Mouse (Mus musculus) CD4-positive, CD25-positive, alpha-beta regulatory T cell, adult 2 months (primary cell): ENCODE data around the gene Herc1.

Experiments used
- DNase-seq: peaks from one replicate; pipeline ENCODE4 v3.0.0-alpha.2; 2012; ENCODE audit warnings: low read depth, low spot score

Gene Herc1

DNA sequence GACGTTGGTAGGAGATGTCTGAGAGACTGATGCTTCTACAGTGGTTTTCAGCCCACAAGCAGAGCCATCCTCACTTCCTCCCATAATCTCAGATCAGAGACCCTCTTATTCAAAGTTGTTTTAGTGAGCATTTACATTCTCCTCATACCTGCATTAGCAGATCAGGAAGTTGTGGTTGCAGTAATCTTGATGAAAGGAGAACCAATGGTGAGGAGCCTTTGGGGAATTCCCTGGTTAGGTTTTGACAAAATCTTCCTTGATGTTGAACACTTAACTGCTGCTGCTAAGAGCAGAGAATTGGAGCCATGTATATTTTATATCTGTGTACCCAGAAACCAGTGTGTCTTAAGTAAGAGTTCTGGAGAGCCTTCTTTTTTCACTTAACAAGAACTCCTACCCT, 142.1 kb downstream of the Herc1 start:
- peak; percentile 79 for DNase-seq

- no peak for DNase-seq
Observed at GRCm38 (mm10) chr9:66493992-66494391, 143.7 kb downstream of the Herc1 start.

- DNase-seq, result no peak
Observed at GRCm38 (mm10) chr9:66501248-66501647, 151.0 kb downstream of the Herc1 start.

DNA sequence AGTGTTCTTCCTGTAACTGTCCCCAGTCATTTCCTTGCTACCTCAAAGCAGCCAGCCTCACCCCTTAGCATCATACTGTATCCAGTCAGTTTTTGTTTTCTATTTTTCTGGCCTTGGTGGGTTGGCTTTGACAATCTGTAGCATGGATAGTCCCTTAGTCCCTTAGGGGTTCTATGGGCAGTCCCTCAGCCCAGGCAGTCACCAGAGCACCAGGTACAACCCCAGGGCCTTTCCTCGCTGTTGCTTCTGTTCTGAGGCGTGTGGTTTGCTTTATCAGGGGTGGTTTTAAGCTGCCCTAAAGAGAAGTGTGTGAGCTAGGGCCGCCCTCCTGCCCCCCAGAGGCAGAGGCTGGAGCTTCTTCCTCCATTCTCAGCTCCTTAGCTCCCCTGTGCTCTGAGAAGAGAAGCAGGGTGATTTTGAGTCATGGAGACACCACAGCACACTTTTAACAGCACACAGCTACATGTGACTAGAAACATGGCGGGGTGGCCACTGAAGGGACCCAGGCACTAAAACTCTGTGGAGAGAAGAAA, 153.7 kb downstream of the Herc1 start:
- DNase-seq, result peak; percentile 73

DNA sequence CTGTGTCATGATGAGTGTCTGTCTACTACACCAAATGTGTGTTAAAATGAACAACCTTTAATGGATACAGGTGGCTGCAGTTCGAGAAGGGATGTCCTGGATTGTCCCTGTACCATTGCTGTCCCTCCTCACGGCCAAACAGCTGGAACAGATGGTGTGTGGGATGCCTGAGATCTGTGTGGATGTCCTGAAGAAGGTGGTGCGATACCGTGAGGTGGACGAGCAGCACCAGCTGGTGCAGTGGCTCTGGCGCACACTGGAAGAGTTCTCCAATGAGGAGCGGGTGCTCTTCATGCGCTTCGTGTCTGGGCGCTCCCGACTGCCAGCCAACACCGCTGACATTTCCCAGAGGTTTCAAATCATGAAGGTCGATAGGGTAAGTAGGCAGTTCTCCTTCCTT, 154.3 kb downstream of the Herc1 start:
- no peak for DNase-seq

DNA sequence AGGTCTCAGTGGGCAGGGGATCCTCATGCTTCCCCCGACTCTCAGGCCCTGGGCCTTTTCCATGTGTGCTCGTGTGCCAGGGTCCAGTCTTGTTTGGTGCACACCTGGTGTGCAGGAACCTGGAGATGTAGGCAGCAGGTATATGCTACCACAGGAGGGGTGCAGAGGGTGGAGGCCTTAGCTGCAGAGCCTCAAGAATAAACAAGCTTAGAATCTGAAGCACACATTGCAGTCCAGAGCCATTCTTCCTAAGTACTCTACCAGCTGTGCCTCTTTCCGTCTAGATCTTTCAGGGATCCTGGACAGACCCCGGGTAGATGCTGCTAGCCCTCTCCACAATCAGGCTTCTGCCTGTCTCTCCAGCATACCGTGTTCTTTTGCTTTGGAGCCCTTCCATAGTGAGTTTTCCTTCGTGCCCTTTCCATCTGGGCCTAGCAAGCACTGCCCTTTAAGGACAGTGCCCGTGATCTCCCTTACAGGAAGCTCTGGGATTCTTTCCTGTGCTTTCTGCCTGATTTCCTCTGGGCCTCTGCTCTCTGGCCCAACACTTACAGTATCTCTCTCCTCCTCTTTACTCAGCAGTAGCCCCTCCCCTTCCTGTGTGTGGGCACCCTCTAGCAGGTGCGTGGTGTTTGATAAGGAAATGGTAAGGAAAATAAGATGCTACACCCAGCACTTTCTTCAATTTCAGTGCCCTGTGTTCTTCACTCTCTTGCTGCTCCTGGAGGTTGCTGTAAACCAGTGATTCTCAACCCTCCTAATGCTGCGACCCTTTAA, 155.1 kb downstream of the Herc1 start:
- peak; percentile 84 for DNase-seq

- no peak for DNase-seq
Observed at GRCm38 (mm10) chr9:66506011-66506410, 155.8 kb downstream of the Herc1 start.

DNA sequence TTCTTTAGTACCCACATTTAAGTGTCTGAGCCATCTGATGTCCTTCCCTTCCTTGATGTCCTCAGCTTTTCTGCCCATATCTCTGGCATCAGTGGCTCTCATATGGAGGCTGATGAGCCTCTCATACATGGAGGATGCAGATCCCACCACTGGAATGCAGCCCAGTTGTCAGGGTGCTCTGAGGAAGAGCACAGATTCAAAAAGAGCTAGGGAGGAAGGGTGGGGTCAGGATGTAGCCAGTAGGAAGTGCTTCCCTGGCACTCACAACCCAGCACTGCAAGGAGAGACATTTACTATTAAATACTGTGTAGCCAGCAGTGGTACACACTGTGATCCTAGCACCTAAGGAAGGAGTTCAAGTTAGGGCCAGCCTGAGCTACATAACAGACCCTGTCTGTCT, 156.2 kb downstream of the Herc1 start:
- DNase-seq, result no peak

DNA sequence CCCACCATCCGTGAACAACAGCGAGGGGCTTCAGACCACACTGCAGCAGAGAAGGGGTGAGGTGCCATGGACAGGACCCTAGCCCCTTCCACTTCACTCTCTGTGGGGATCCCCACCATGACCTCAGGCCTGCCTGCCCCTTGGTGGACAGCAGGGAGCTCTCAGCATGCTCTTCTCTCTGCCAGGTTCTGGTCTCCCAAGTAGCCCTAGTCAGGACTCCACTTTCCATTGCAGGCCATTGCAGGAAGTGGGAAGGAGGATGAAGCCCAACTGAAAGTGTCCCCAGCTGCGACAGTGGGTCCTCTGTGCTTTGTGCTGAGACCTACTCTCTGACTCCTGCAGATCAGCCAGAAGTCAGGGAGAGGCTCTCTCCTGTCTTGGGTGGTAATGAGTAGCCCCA, 157.4 kb downstream of the Herc1 start:
- DNase-seq, result no peak

- DNase-seq, result no peak
Observed at GRCm38 (mm10) chr9:66508890-66509399, 158.7 kb downstream of the Herc1 start.

- peak; percentile 49 for DNase-seq
Observed at GRCm38 (mm10) chr9:66510351-66510841, 160.1 kb downstream of the Herc1 start.

DNA sequence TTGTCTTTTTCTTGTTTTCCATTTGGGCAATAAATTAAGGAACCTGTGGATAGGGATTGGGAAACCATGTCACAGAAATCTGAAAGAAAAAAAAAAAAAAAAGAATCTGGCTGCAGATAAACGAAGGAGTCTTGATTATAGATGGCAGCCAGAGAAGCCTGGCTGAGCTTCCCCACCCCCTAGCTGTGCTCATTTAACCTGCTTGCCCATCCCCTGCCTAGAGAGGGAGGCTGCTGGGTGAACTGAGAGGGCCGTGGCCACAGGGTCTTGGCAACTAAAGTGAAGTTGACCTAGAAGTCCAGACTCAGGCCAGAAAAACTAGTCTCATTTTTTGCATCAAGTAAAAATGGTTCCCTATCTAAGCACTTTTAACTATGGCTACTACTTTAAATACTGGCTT, 160.7 kb downstream of the Herc1 start:
- DNase-seq, result peak; percentile 51

DNA sequence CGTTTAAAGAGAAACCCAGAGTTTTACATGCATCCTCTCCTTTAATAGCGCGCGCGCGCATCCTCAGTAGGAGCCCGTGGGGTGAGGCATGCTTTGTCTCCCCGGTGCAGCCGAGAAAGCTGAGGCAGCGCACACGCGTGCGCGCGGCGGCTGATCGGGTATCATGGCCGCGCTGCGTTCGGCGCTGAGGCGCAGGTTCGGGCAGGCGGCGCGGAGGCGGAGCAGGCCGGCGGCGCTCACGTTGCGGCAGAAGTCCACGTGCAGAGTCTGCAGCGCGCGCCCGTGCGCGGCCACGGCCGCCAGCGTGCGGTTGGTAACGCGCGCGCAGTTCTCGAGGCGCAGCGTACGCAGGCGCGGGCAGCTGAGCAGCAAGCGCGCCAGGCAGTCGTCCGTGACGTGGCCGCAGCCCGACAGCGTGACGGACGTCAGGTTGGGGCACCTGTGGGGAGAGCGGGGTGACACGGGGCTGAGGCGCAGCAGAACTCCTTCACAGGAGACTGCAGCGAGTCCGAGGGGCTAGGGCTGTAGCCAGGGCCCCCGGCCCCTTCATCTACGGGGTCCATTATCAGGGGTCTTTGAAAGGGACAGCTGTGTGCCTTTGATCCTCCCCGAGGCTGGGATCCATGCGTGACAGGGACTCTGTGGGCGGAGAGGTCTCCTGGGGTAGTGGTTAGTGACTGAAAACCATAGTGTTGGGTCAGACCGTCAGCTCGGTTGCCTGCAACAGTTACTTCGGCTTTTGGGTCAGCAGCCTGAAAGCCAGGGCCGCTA, 161.5 kb downstream of the Herc1 start:
- DNase-seq, result peak; percentile 99

- peak; percentile 90 for DNase-seq
Observed at GRCm38 (mm10) chr9:66512351-66512671, 162.1 kb downstream of the Herc1 start.

DNA sequence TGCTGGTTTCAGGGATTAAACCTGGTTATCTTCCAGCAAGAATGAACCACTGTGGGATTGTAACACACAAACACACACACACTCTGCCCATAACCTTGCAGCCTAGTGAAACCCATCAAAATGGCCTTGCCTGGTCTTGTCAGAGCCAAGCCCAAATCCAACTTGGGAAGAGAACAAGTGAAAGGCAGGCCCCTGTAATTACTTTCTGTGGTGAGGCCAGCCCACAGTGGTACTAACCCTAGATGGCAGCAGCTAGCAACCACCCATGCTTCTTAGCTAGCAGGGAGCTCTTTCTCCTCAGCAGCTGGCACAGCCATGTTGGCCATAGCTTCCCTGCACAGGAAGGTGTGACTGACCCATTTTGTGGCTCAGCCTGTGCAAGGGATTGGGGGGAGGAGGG, 162.9 kb downstream of the Herc1 start:
- DNase-seq, result peak; percentile 67

DNA sequence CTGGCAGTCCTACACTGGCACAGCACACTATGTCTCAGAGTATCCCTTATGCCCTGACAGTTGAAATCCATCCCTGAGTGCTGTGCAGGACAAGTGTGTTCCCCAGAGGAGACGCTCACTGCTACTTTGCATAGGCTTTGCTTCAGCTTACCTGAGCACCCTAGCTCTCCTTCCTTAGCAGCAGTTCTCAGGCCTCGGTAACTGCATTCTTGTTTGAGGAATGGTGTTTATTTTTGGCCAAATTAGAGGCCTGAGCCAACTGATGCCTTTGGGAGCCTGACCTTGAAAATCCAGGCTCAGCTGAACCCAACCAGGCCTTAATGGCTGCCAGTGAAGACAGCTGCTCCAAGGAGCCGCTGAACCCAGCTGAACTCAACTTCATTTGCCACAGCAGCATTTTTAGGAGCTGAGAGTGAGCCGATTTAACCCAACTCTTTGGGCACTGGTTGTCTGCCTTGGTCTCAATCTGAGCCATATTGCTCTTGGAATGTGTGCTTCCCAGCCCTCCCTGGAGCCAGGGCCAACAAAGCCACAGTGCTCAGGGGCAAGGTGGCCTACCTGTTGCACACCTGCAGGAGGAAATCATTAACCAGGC, 163.5 kb downstream of the Herc1 start:
- no peak for DNase-seq

- DNase-seq, result peak; percentile 73
Observed at GRCm38 (mm10) chr9:66514256-66514770, 164.1 kb downstream of the Herc1 start, which contains the start of gene Fbxl22. TSS of gene Fbxl22 (minus strand) at chr9:66514593.

- DNase-seq, result no peak
Observed at GRCm38 (mm10) chr9:66515115-66515514, 164.9 kb downstream of the Herc1 start.

DNA sequence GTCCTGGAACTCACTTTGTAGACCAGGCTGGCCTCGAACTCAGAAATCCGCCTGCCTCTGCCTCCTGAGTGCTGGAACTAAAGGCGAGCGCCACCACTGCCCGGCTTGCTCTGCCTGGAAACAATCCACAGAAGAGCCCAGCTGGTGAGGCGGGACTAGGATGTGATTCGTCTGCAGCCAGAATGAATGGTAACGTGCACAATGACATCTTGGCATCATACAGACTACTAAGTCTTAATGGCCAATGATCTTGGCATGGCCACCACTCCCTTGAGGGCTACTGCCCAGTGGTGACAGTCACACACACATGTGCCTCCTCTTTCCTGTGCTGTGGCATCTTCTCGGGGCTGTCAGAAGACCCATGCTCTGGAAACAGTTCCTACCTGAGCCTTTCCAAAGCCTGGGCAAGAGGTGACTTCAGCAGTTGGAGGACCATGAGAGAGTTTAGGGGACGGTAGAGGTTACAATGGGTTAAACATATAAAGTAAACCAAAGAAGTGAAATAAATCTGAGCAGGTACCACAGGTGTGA, 165.5 kb downstream of the Herc1 start:
- no peak for DNase-seq

GRCm38 (mm10) chr9:66516296-66516940, 166.2 kb downstream of the Herc1 start:
- no peak for DNase-seq

- DNase-seq, result no peak
Observed at GRCm38 (mm10) chr9:66517746-66518145, 167.5 kb downstream of the Herc1 start.
